Mouse (Mus musculus): ENCODE results near the gene Ctso. TPM values are rescaled to one million over a fixed set of nuclear protein-coding genes. Genes with fewer than 3 reads are reported as not detected.

Gene Ctso
- total and polyA plus RNA-seq, 3 experiments = 0.15 to 0.50 TPM; not detected in 1

DNA sequence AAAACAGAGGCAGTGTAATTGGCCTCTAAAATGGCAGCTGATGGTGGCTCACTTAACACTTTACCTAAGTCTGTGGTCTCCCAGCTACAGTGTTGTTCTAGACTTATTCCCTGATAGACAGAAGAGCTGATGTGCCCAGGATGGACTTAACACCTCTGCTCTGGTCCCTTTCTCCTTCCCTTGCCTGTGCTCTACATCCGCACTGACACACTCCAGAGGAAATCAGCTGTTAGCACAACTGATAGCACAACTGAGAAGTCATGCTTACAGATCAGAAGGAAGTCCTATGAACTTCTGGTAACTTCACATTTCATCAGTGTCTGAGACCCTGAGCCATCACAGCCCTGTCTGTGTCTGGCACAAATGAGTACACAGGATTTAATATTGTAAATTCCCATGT lies 3.3 kb upstream of the Ctso start:
- TF ChIP-seq ZMIZ1 (IDR thresholded peaks at IDR 0.05; ENCODE audit: low read depth, low read length) (no peak), EP300 (IDR thresholded peaks at IDR 0.05; ENCODE audit: low read depth in 1 of 2, low read length in 2 of 2) (no peak), RAD21 (IDR thresholded peaks at IDR 0.05; ENCODE audit: low read depth, low read length) (no peak), RCOR1 (IDR thresholded peaks at IDR 0.05; ENCODE audit: low read depth, low read length) (no peak), ETS1 (IDR thresholded peaks at IDR 0.05; ENCODE audit: low read depth, low read length) (no peak), TBP (IDR thresholded peaks at IDR 0.05; ENCODE audit: low read depth, low read length) (no peak), NELFE (IDR thresholded peaks at IDR 0.05; ENCODE audit: low read depth, low read length) (no peak), POLR2A (IDR thresholded peaks at IDR 0.05; ENCODE audit: control insufficient read depth in 1 of 2, insufficient read depth in 1 of 2, low read depth in 1 of 2, low read length in 2 of 2, poor library complexity in 1 of 2) (no peak), CHD2 (IDR thresholded peaks at IDR 0.05; ENCODE audit: low read length) (no peak)
- DNase-seq (ENCODE audit: low read depth, low spot score) = no peak
- H3K4me3 ChIP-seq (ENCODE audit: control insufficient read depth in 1 of 2, insufficient read depth in 1 of 2, low read depth in 2 of 2, low read length in 2 of 2) = no peak overlapping the region
- no peaks in the 10 kb centered on the region; the same call in 1 of the 2 replicates for H3K79me2 ChIP-seq (ENCODE audit: control insufficient read depth, insufficient read depth, low read length, poor library complexity)
- no peaks in the 10 kb centered on the region for H3K9me3 ChIP-seq (replicated peaks; ENCODE audit: insufficient read depth, low read length)
- no peak overlapping the region for H3K9ac ChIP-seq (ENCODE audit: control insufficient read depth, low read depth, low read length, poor library complexity, severe bottlenecking)
- H3K36me3 ChIP-seq (ENCODE audit: control insufficient read depth in 1 of 2, insufficient read depth in 2 of 2, low read length in 2 of 2) = peaks cover 0 to 4% of the 10 kb centered on the region in 2 experiments; a peak in 2 of 4 replicates
- H3K27ac ChIP-seq (ENCODE audit: control insufficient read depth, low read depth, low read length) = no peak overlapping the region
- H3K4me1 ChIP-seq (ENCODE audit: control insufficient read depth in 1 of 2, insufficient read depth in 2 of 2, low read length in 2 of 2) = peaks cover 0 to 2% of the 10 kb centered on the region in 2 experiments; a peak in 1 of 4 replicates
- no peaks in the 10 kb centered on the region for H3K27me3 ChIP-seq (ENCODE audit: control insufficient read depth in 1 of 2, insufficient read depth in 2 of 2, low read length in 2 of 2)

DNA sequence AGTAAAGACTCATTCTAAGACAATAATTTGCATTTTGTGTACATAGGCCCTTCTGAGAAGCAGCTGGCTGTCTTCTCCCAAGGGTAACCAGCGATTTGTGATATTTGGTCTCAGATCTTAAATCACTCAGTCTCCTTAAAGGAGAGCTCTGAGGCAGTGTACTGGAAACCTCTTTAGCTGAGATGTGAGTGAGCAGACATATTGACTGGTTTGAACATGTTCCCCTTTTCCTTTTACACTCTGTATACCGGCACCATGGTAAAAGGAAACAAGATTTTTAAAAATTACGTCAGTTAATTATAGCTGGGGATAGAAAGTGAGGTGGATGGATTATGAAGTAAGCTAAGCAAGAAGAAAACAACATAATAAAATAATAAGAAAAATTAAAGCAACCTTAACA lies 706 bp upstream of the Ctso start:
- peak; percentile 12 for DNase-seq (ENCODE audit: low read depth, low spot score)

DNA sequence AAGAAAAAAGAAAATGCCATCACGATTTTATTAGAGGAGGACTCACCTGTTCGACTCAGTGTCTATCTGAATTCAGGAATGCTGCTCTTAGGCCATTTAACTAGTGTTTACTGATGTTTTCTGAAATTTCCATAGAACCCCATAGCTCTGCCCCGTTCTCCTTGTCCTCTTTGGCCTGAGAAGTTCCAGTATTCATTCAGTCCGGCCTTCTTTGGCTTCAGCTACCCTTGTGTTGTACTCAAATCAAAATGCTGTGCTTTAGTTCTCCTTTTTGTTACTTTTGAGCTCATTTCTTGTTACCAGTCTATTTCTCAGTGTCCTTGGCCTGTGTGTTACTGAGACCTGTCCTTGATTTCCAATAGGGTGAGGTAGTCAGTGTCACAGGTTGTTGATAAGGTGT lies 947 bp downstream of the Ctso start:
- no peak for DNase-seq (ENCODE audit: low read depth, low spot score)
- Histone ChIP-seq H3K4me1 (ENCODE audit: control insufficient read depth in 1 of 2, insufficient read depth in 2 of 2, low read length in 2 of 2) (peaks cover 0 to 2% of the 10 kb centered on the region in 2 experiments; a peak in 1 of 4 replicates), H3K27ac (ENCODE audit: control insufficient read depth, low read depth, low read length) (no peak overlapping the region), H3K27me3 (ENCODE audit: control insufficient read depth in 1 of 2, insufficient read depth in 2 of 2, low read length in 2 of 2) (no peaks in the 10 kb centered on the region), H3K9me3 (replicated peaks; ENCODE audit: insufficient read depth, low read length) (no peaks in the 10 kb centered on the region), H3K36me3 (ENCODE audit: control insufficient read depth in 1 of 2, insufficient read depth in 2 of 2, low read length in 2 of 2) (peaks cover 0 to 4% of the 10 kb centered on the region in 2 experiments; a peak in 2 of 4 replicates), H3K79me2 (ENCODE audit: control insufficient read depth, insufficient read depth, low read length, poor library complexity) (no peaks in the 10 kb centered on the region; the same call in 1 of the 2 replicates), H3K9ac (ENCODE audit: control insufficient read depth, low read depth, low read length, poor library complexity, severe bottlenecking) (no peak overlapping the region), H3K4me3 (ENCODE audit: control insufficient read depth in 1 of 2, insufficient read depth in 1 of 2, low read depth in 2 of 2, low read length in 2 of 2) (peak overlapping the region in 1 of 2 experiments; percentile 98; a peak in 1 of 4 replicates)
- no peak for TF ChIP-seq ETS1 (IDR thresholded peaks at IDR 0.05; ENCODE audit: low read depth, low read length)
- TF ChIP-seq NELFE (IDR thresholded peaks at IDR 0.05; ENCODE audit: low read depth, low read length) = no peak
- no peak for TF ChIP-seq MEF2A (IDR thresholded peaks at IDR 0.05; ENCODE audit: extremely low read depth, insufficient replicate concordance, low read depth, low read length, poor library complexity, severe bottlenecking)
- TF ChIP-seq E2F4 (IDR thresholded peaks at IDR 0.05; ENCODE audit: borderline replicate concordance, low read depth, low read length) = no peak
- no peak for TF ChIP-seq BHLHE40 (IDR thresholded peaks at IDR 0.05; ENCODE audit: borderline replicate concordance, low read depth, low read length)
- no peak for TF ChIP-seq TBP (IDR thresholded peaks at IDR 0.05; ENCODE audit: low read depth, low read length)
- no peak for TF ChIP-seq TCF12 (IDR thresholded peaks at IDR 0.05; ENCODE audit: low read depth, low read length)
- no peak for TF ChIP-seq UBTF (IDR thresholded peaks at IDR 0.05; ENCODE audit: borderline replicate concordance, insufficient read depth, low read depth, low read length)
- TF ChIP-seq USF1 (IDR thresholded peaks at IDR 0.05; ENCODE audit: low read depth, low read length) = no peak
- TF ChIP-seq POLR2AphosphoS5 (IDR thresholded peaks at IDR 0.05; ENCODE audit: borderline replicate concordance, low read depth, low read length) = no peak
- no peak for TF ChIP-seq EP300 (IDR thresholded peaks at IDR 0.05; ENCODE audit: low read depth in 1 of 2, low read length in 2 of 2)
- no peak for TF ChIP-seq SIN3A (IDR thresholded peaks at IDR 0.05; ENCODE audit: low read length)
- TF ChIP-seq MYC (IDR thresholded peaks at IDR 0.05; ENCODE audit: low read depth, low read length) = no peak
- TF ChIP-seq GATA1 (IDR thresholded peaks at IDR 0.05; ENCODE audit: low read depth, low read length) = no peak

More for the DNA sequence above, 706 bp upstream of the Ctso start:
- Histone ChIP-seq H3K4me3 (ENCODE audit: control insufficient read depth in 1 of 2, insufficient read depth in 1 of 2, low read depth in 2 of 2, low read length in 2 of 2) (peak overlapping the region; percentile 98 to 100), H3K27ac (ENCODE audit: control insufficient read depth, low read depth, low read length) (no peak overlapping the region), H3K4me1 (ENCODE audit: control insufficient read depth in 1 of 2, insufficient read depth in 2 of 2, low read length in 2 of 2) (peaks cover 0 to 2% of the 10 kb centered on the region in 2 experiments; a peak in 1 of 4 replicates), H3K79me2 (ENCODE audit: control insufficient read depth, insufficient read depth, low read length, poor library complexity) (no peaks in the 10 kb centered on the region; the same call in 1 of the 2 replicates), H3K9me3 (replicated peaks; ENCODE audit: insufficient read depth, low read length) (no peaks in the 10 kb centered on the region), H3K27me3 (ENCODE audit: control insufficient read depth in 1 of 2, insufficient read depth in 2 of 2, low read length in 2 of 2) (no peaks in the 10 kb centered on the region), H3K9ac (ENCODE audit: control insufficient read depth, low read depth, low read length, poor library complexity, severe bottlenecking) (no peak overlapping the region; the same call in 1 of the 2 replicates), H3K36me3 (ENCODE audit: control insufficient read depth in 1 of 2, insufficient read depth in 2 of 2, low read length in 2 of 2) (peaks cover 0 to 4% of the 10 kb centered on the region in 2 experiments; a peak in 2 of 4 replicates)
- no peak for TF ChIP-seq MEF2A (IDR thresholded peaks at IDR 0.05; ENCODE audit: extremely low read depth, insufficient replicate concordance, low read depth, low read length, poor library complexity, severe bottlenecking)
